Mouse (Mus musculus) embryo, embryonic 10.5 days (tissue): ENCODE results near the gene Psen2.

Experiments
- DNase-seq: peaks from one replicate; pipeline ENCODE4 v3.0.0-alpha.2; 2015; ENCODE audit warnings: low spot score

The Psen2 gene

GRCm38 (mm10) chr1:180263364-180263997 is at the start of gene Psen2:
Gene Psen2 (minus strand): TSS chr1:180263438.
- peak; percentile 60 for DNase-seq

GRCm38 (mm10) chr1:180312792-180313311 is 49.6 kb upstream of the Psen2 start:
- peak; percentile 74 for DNase-seq

- DNase-seq = no peak
Measured at GRCm38 (mm10) chr1:180312286-180312685, 49.0 kb upstream of the Psen2 start.

- no peak for DNase-seq
Measured at GRCm38 (mm10) chr1:180308897-180309296, 45.7 kb upstream of the Psen2 start.

GRCm38 (mm10) chr1:180307661-180308060 is 44.4 kb upstream of the Psen2 start:
- no peak for DNase-seq

GRCm38 (mm10) chr1:180306889-180307288 is 43.7 kb upstream of the Psen2 start:
- no peak for DNase-seq

GRCm38 (mm10) chr1:180303600-180303999 is 40.4 kb upstream of the Psen2 start:
- DNase-seq = peak; percentile 15

GRCm38 (mm10) chr1:180302253-180303120 is 39.2 kb upstream of the Psen2 start:
- DNase-seq = no peak

- DNase-seq = no peak
Measured at GRCm38 (mm10) chr1:180300997-180301396, 37.8 kb upstream of the Psen2 start.

- DNase-seq = no peak
Measured at GRCm38 (mm10) chr1:180300292-180300691, 37.1 kb upstream of the Psen2 start.

GRCm38 (mm10) chr1:180299697-180300096 is 36.5 kb upstream of the Psen2 start:
- no peak for DNase-seq

- no peak for DNase-seq
Measured at GRCm38 (mm10) chr1:180296088-180296487, 32.9 kb upstream of the Psen2 start.

- no peak for DNase-seq
Measured at GRCm38 (mm10) chr1:180290358-180290757, 27.1 kb upstream of the Psen2 start.

- no peak for DNase-seq
Measured at GRCm38 (mm10) chr1:180289788-180290187, 26.6 kb upstream of the Psen2 start.

- DNase-seq = no peak
Measured at GRCm38 (mm10) chr1:180288872-180289468, 25.7 kb upstream of the Psen2 start.

GRCm38 (mm10) chr1:180288227-180288626 is 25.0 kb upstream of the Psen2 start:
- DNase-seq = no peak

- DNase-seq = peak; percentile 51
Measured at GRCm38 (mm10) chr1:180286081-180286831, 23.0 kb upstream of the Psen2 start.

- peak; percentile 78 for DNase-seq
Measured at GRCm38 (mm10) chr1:180283813-180284768, 20.9 kb upstream of the Psen2 start.

GRCm38 (mm10) chr1:180282581-180282980 is 19.3 kb upstream of the Psen2 start:
- DNase-seq = peak; percentile 65

GRCm38 (mm10) chr1:180279648-180280047 is 16.4 kb upstream of the Psen2 start:
- no peak for DNase-seq

GRCm38 (mm10) chr1:180277563-180277962 is 14.3 kb upstream of the Psen2 start:
- no peak for DNase-seq
